Mouse (Mus musculus) megakaryocyte, adult 5-6 weeks (primary cell): ENCODE data around the gene Samd4b. TPM values are rescaled to one million over a fixed set of nuclear protein-coding genes. Genes with fewer than 3 reads are reported as not detected.
"Not testable (repeated sequence)": the region's sequence is repeated elsewhere in the genome, so short reads cannot be mapped to it uniquely, and the experiment has no call there.

ENCODE experiments used
- ATAC-seq: 2 replicates; pipeline ENCODE4 v1.8.0; 2016; ENCODE audit warnings: mild to moderate bottlenecking, inconsistent platforms; ENCODE audit not compliant: poor library complexity, severe bottlenecking
- total RNA-seq, 2 experiments: library from RNA; stranded (forward) in 1 of 2; stranded (reverse) in 1 of 2; fragments of 153-499, 151-499 nt in 1 of 2; fragments of 221-1000, 200-1000 nt in 1 of 2; gene quantifications; 2 replicates each; pipeline versions ENCODE4 v1.2.3 to v1.2.4; 2015 to 2017

Samd4b gene
- total RNA-seq, 2 experiments from 2014 or later = 6.1 to 30.2 TPM

- ATAC-seq = no peak
Measured at GRCm38 (mm10) chr7:28567539-28567938, 30.4 kb downstream of the Samd4b start.

DNA sequence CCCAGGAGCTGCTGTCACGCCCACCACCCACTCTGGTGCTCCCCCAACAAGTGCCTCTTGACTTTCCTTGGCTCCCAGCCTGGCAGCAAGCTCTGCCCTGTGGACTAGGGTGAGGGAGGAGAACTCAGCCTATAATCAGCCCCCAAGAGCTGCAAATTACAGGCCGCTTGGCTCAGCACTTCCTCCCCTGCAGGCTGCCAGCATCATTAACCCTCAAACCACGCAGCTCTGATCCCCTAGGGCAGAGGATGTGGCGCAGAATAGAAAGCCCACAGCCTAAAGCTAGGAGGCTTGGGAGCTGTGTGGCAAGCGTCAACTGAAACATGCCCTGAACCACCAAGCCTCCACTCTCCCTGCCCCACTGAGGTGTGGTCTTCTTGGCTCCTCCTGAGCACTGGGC is 32.5 kb downstream of the Samd4b start:
- no peak for ATAC-seq

GRCm38 (mm10) chr7:28562951-28563350 is 35.0 kb downstream of the Samd4b start:
- ATAC-seq = no peak

DNA sequence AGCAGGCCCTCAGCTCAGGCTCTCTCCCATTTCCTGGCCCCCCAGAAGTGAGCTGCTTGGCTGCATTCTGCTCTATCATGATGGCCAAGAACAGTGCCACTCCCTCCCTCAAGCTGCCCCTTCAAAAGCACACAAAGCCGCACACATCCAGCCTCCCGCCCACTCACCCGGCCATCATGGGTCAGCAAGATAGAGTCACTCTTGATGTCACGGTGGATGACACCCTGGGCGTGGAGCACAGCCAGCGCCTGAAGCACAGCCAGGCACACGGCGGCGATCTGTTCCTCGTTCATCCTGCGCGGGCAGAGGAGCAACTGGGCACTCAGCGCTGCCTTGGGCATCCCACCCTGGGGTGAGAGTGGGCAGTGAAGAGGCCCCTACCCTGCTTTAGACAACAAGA is 35.6 kb downstream of the Samd4b start:
- no peak for ATAC-seq

DNA sequence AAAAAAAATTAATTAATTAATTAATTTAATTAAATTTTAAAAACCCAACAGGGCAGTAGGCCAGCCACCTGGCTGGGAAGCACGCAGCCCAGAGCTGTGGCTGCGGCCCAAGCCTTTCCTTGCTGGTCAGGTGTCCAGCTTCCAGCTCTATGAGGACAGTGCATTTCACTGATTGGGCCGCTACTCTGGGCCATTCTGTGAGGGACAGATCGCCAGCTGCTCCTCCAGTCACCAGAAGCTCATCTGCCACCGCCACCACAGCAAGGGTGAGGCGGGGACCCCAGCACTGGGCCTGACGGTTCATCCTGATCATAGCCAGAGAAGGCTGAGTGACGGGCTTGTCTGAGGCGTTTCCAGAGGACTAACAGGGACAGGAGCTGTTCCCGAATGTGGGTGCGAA is 36.0 kb downstream of the Samd4b start:
- no peak for ATAC-seq

- ATAC-seq = no peak
Measured at GRCm38 (mm10) chr7:28560856-28561255, 37.1 kb downstream of the Samd4b start.

DNA sequence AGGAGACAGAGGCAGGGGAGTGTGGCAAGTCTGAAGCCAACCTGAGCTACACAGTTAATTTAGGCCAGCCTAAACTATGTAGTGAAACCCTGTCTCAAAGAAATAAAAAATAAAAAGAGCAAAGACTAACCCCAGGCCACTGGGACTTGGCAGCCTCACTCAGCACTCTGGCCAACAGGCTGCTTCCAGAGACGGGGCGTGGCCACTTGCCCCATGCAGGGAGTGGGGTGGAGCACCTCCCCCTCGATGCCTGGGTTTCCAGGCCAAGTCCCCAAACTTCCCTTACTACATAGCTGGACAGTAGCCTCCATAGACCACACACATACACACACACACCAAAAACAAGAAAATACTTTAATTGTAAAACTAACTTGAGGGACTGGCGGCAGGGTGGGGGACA is 39.5 kb downstream of the Samd4b start:
- ATAC-seq = no peak

- ATAC-seq = no peak
Measured at GRCm38 (mm10) chr7:28557708-28558107, 40.2 kb downstream of the Samd4b start.

- ATAC-seq = no peak
Measured at GRCm38 (mm10) chr7:28557069-28557468, 40.9 kb downstream of the Samd4b start.

- ATAC-seq = no peak
Measured at GRCm38 (mm10) chr7:28555939-28556535, 41.9 kb downstream of the Samd4b start.

- no peak for ATAC-seq
Measured at GRCm38 (mm10) chr7:28553076-28553475, 44.9 kb downstream of the Samd4b start.

GRCm38 (mm10) chr7:28547628-28548027 is 50.3 kb downstream of the Samd4b start:
- peak; percentile 92 for ATAC-seq

- no peak for ATAC-seq
Measured at GRCm38 (mm10) chr7:28547154-28547553, 50.8 kb downstream of the Samd4b start, which contains the start of gene Nccrp1. Gene Nccrp1 (minus strand): TSS chr7:28547254.

DNA sequence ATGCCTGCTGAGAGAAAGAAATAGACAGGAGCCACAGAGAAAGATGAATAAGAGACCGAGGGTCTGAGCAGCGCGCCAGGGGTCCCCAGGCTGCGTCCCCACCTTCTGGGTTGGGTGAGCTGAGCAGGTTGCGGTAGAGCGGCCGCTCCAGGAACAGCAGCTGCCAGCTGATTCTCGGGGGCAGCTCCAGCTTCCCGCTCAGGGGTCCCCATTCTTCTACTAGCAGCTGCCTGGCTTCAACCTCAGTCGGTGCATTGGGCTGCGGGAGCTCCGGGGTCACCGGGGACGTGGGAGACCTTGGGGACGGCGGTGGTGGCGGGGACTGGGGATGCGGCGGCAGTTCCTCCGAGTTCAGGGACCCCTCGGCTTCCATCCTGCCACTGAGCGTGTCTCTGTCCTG is 51.3 kb downstream of the Samd4b start:
- no peak for ATAC-seq

DNA sequence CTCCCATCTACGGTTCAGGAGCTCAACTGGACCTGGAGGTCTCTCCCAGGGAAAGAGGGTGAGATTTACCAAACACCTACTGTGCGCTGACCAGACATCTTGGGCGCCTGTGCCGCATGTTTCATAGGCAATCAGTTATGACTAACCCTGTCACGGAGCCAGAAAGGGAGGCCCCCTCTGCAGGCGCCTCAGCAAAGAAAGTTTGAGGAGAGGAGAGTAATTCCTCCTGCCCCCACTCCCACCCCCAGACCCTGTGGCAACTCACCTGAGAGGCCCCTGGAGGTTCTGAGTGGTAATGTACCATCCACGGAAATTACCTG is 52.1 kb downstream of the Samd4b start:
- no peak for ATAC-seq

DNA sequence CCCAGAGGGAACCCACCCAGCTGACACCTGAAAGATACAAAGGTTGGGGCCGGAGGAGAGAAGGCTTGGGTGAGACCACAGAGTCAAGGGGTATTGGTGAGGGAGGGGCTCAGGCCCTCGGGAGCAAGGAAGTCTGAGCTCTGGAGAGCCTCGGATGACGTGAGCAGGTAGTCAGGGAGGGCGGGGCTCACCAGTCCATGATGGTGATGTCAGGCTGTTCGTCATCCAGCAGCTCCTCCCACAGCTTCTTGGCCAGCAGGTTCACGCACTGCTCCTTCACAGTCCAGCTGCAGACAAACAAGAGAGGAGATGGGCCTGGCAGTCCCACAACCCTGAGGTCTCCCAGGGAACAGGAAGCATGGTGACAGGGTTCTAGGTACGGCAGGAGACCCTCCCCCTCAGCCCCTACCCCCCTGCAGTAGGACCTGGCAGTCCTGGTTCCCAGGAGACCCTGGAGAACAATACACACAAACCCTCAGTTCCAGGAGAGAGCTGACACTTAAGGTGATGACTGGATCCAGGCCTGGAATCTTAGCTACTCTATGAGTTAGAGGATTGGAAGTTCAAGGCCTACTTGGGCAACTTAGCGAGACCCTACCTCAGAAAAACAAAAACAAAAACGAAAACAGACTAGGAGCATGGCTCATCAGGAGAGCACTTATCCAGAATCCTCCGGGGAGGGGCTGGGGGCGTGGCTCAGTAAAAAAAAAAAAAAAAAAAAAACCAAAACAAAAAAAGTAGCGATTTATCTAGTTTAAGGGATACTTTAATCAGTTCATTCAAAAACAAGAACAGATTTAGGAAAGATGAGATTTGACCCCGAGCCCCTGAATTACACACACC is 52.7 kb downstream of the Samd4b start:
- ATAC-seq = no peak

- ATAC-seq = no peak
Measured at GRCm38 (mm10) chr7:28544051-28544601, 53.8 kb downstream of the Samd4b start.

- ATAC-seq = no peak
Measured at GRCm38 (mm10) chr7:28540526-28540925, 57.4 kb downstream of the Samd4b start, which contains the start of gene Sycn. Gene Sycn (plus strand): TSS chr7:28540885.

- not testable (repeated sequence) for ATAC-seq
Measured at GRCm38 (mm10) chr7:28538886-28539285, 59.1 kb downstream of the Samd4b start.

GRCm38 (mm10) chr7:28532005-28532404 is 65.9 kb downstream of the Samd4b start:
- ATAC-seq = no peak

GRCm38 (mm10) chr7:28527922-28528719 is 69.8 kb downstream of the Samd4b start:
- ATAC-seq = peak; percentile 98
